Mouse (Mus musculus) left cerebral cortex, adult 2 months (tissue): Measurements from ENCODE around the gene Pdgfb. TPM values are rescaled to one million over a fixed set of nuclear protein-coding genes. Genes with fewer than 3 reads are reported as not detected.

Experiments used
- DNase-seq, 2 experiments: peaks; one replicate each; pipeline ENCODE4 v3.0.0; 2021 to 2022; ENCODE audit warnings: low spot score in 2 of 2, mixed read lengths in 1 of 2; ENCODE audit errors: extremely low spot score in 1 of 2
- H3K27ac ChIP-seq: fragments of 200-600 bp; 2 replicates; pipeline ENCODE4 v1.8.1; 2022
- H3K4me3 ChIP-seq: fragments of 200-600 bp; 2 replicates; pipeline ENCODE4 v1.8.1; 2022
- CTCF ChIP-seq: fragments of 200-600 bp; IDR thresholded peaks from 2 replicates; pipeline ENCODE4 v1.8.1; 2022; ENCODE audit warnings: antibody characterized with exemption, mild to moderate bottlenecking, moderate library complexity
- intact Hi-C: fragments of 180-260 bp; cut with DNase I; formaldehyde crosslinking; loops from one replicate; pipeline ENCODE4 v1.15.1; 2025
- total RNA-seq, 2 experiments: library from RNA; stranded (reverse); gene quantifications; 2 replicates each; pipeline ENCODE4 v1.2.3; 2021

Pdgfb gene
- total RNA-seq, 2 experiments from 2014 or later = 32.7 to 41.7 TPM

DNA sequence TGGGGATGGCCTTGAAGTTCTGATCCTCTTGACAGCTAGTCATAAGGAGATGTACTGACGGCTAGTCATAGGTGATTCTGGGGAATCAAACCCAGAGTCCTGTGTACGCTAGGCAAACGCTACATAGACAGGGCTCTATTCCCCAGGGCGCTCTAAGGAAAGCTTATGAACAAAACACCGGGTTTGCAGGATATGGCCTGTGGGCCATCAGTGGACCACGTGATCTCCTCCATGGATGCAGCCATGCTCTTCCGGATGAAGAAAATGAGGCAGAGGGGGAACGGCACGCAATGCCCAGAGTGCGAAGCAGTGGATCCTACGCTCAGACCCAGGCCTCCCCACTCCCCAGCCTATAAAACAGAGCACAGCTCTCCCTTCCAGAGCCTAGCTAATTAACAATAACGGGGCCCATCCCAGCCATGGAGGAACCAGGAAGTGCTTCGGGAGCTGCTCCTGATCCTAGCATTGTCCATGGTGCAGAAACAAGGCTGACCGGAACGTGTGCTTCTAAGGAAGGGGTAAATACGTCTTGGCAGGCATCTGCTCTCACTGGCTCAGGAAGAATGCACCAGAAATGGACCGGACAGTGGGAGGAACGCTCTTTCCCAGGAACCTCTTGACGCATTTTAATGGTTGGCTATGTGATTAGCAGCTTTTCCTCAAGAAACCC lies 36.5 kb upstream of the Pdgfb start:
- Histone ChIP-seq H3K4me3 (no peak overlapping the region), H3K27ac (peak overlapping the region; percentile 44; the same call in 1 of the 2 replicates)
- intact Hi-C loops = no loop called here
- TF ChIP-seq CTCF = no peak
- DNase-seq = no peak

DNA sequence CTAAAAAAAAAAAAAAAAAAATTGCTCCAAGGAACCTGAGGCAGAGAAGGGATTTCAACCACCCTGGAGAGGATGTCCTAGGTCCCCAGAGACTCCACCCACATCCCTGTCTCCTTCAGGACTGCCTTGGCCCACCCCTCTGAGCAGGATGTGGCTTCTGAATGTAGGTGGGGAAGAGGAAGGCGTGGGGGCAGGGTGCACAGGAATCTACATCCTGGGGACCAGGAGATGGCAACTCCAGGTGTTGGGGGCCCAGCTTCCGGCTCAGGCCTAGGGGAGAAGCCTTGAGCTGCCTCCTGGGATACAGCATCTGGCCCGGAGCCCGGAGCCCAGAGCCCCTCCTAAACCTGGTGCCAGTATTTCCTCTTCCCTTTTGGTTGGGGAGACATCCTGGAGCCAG lies 35.3 kb upstream of the Pdgfb start:
- intact Hi-C loops = no loop called here

DNA sequence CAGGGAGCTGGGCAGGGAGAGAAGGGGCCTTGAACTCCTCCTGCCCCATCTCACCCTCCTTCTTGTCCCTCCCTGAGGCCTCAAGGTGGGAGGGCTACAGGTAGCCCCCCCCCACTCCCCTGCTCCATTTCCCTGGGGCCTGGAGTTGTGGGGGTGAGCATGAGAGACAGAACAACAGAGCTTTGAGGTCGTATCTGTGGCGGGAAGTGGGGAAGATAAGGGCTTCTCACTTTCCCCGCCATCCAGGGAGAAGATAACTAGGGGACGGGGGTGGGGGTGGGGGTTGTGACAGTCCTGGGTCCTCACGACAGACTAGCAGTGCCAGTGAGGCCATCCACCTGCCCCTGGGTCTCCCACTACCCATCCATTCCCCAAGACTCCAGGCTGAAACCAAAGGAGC lies 33.2 kb upstream of the Pdgfb start:
- TF ChIP-seq CTCF = no peak
- Histone ChIP-seq H3K27ac (no peak overlapping the region), H3K4me3 (no peak overlapping the region)
- DNase-seq = no peak
- intact Hi-C loops = no loop called here

More for the DNA sequence above, 35.3 kb upstream of the Pdgfb start:
- Histone ChIP-seq H3K4me3 (no peak overlapping the region), H3K27ac (no peak overlapping the region)
- TF ChIP-seq CTCF = no peak
- DNase-seq = no peak

DNA sequence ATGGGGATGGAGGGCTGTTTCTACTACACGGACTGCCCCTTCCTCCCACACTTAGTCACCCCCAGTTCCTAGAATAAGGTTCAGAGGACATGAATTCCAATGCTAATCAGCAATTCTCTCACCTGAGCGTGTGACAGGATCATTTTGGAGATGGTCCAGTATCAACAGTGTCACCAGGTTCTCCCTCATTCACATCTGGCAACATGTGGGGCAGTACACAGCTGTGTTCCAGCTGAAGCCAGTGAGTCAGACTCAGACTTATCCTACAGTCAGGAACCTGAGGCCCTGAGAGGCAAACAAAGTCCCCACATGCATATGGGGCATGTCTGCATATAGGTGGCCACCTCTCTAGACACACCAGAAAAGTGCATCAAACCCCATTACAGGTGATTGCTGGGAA lies 32.5 kb upstream of the Pdgfb start:
- no peak for TF ChIP-seq CTCF

DNA sequence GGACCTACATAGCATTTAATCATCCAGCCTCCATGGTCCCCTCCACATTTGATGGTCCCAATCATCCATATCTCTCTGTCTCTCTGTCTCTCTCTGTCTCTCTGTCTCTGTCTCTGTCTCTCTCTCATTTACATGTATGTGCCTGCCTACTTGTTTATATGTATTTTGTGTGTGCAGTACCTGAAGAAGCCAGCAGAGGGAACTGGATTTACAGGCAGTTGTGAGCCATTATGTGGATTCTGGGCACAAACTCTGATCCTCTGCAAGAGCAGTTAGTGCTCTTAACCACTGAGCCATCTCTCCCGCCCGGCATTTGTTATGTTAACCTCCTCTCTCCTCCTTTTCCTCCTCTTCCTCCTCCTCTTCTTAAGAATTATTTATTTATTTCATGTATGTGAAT lies 31.0 kb upstream of the Pdgfb start:
- intact Hi-C loops = no loop called here
- Histone ChIP-seq H3K27ac (no peak overlapping the region), H3K4me3 (no peak overlapping the region)
- no peak for DNase-seq
- TF ChIP-seq CTCF = peak; percentile 15

More for the DNA sequence above, 32.5 kb upstream of the Pdgfb start:
- no peak for DNase-seq
- intact Hi-C loops = no loop called here
- no peak overlapping the region for H3K27ac ChIP-seq
- H3K4me3 ChIP-seq = no peak overlapping the region

DNA sequence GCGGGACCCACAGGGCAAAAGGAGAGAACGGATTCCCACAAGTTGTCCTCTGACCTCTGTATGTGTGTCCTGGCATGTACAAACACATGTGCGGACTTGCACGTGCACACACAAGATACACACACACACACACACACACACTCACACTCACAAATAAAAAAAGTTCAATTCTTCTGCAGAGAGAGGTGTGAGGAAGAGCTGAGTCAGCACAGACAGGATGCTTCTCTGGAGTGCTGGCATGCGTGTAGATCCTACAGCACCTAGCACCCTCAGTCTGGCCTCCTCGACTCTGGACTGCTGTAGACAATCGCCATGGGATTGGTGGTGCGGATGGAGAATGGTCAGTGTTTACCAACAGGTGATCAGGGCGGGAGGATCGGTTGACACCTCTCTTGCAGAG lies 29.5 kb upstream of the Pdgfb start:
- Histone ChIP-seq H3K4me3 (no peak overlapping the region), H3K27ac (no peak overlapping the region)
- TF ChIP-seq CTCF = no peak
- intact Hi-C loops = no loop called here
- no peak for DNase-seq

DNA sequence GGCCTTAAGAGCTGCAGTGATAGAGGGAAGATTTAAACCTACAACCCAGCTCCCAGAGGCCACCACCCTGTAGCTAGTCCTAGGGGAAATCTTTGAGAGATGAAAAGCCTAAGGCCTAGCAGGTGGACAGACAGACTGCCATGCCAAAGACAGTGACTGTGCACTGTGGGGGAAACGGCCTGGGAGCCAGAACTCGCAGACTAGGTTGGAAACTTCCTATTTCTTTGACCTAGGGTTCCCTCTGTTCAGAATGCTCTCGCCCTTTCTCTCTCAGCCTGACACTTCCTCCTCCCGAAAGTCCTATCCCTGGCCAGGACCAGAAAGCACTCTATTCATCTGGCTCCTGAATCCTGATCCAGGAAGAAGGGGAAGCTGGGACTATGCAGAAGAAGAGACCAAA lies 27.4 kb upstream of the Pdgfb start:
- DNase-seq = no peak
- Histone ChIP-seq H3K4me3 (no peak overlapping the region), H3K27ac (no peak overlapping the region)
- TF ChIP-seq CTCF = no peak
- intact Hi-C loops = no loop called here

DNA sequence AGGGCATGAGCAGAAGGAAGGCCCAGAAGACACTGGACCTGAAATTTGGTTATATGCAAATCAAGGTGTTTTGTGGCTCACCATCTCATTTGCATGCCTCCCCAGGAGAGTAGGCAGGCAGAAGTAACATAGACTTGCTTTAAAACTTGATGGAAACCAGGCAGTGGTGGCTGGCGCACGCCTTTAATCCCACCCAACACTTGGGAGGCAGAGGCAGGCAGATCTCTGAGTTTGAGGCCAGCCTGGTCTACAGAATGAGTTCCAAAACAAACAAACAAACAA lies 23.3 kb upstream of the Pdgfb start:
- no peak for TF ChIP-seq CTCF
- H3K4me3 ChIP-seq = no peak overlapping the region
- H3K27ac ChIP-seq = no peak overlapping the region
- no peak for DNase-seq
- intact Hi-C loops = no loop called here

DNA sequence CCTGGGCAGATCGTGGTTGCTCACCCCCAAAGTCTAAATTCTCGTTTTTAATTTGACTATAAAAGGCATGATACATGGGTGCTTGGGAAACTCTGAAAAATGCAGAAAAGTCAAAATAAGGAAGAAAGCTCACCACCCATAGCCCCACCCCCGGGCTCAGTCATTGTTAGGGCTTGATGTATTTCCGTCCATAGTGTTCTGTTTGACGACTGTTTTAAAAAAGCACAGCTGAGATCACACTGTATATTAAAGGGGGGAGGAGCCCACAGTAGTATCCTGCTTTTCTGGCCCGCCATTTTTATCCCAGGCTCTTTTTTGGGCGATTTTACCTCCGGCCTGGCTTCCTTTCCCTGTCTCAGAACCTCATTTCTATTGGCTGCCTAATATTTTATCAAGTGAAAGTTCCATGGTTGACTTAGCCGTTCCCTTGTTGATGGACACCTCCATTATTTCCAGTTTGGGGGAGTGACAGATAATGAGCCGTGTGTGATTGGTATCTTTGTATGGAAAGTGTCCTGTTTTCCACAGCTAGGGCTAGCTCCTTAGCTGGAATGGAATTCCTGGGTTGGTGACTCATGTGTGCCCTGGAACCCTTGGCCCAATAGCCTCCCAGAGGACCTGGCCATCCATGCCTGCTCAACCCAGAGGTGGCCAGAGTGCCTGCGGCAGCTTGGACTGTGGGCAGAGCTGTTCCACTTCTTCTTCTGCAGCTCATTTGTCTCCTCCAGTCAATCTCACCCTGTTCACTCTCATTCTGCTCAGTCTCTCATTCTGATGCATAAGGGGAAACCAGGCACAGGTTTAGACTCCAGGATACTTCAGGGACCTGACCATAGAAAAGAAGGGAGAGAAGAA lies 22.7 kb upstream of the Pdgfb start:
- no peak for TF ChIP-seq CTCF
- intact Hi-C loops = no loop called here
- no peak for DNase-seq
- no peak overlapping the region for H3K27ac ChIP-seq
- no peak overlapping the region for H3K4me3 ChIP-seq

DNA sequence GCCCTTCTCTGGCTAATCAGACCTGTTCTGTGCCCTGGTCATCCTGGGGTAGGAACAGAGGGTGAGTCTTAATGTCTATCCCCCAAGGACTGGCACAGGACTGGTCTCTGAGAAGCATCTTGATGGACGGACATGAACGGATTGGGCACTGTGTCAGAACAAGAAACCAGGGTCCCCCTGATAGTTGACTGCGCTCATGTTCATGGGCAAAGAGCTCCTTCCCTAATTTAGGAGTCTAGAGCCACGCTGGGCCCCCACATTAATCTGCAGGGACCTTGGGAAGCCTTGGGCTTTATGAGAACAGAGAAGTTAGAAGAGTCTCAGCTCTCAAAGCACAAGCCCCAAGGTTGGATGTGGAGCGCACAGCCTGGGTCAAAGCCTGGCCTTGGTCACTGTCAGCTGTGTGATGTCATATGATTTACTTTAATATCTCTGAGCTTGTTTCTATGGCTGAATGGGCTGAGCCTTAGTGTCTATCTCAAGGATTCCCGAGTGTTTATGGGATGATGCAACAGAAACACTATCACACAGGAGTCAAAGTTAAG lies 20.6 kb upstream of the Pdgfb start:
- no peak for TF ChIP-seq CTCF
- H3K4me3 ChIP-seq = no peak overlapping the region
- intact Hi-C loops = no loop called here
- DNase-seq = no peak
- no peak overlapping the region for H3K27ac ChIP-seq

DNA sequence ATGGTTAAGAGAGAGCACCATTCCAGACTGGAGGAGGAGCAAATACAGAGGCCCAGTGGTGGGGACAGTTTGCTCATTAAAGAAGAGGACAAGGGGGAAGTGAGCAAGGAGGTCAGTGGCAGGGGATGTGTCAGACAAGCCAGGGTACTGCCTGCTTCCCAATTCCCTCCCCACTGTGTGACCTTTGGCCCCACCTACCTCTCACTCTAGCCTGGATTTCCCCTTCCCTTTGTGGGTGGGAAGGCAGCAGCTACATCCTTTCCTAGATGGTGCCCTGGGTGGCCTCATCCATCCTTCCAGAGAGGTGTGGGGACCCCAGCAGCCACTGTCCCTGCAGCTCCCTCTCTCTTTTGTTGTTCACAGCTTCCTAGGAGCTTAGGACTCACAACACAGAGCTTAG lies 20.1 kb upstream of the Pdgfb start:
- intact Hi-C loops = no loop called here
- Histone ChIP-seq H3K4me3 (no peak overlapping the region), H3K27ac (no peak overlapping the region)
- DNase-seq = no peak
- no peak for TF ChIP-seq CTCF

DNA sequence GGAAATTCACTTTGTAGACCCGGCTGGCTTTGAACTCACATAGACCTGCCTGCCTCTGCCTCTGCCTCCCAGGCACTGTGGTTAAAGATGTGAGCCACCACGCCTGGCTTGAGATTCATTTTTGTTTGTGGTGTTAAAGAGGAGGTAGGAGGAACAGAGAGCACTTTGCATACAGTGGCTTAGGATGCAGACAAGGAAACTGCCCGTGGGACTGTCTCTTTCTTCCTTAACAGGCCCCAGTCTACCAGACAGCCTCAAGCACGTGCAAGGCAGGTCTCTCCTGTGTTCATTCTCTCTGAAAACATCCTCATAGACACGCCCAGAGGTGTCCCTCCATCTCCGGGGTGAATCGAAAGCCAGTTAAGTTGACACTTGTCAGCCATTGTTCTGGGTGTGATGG lies 19.6 kb upstream of the Pdgfb start:
- TF ChIP-seq CTCF = no peak
- Histone ChIP-seq H3K4me3 (no peak overlapping the region), H3K27ac (no peak overlapping the region)
- intact Hi-C loops = no loop called here
- DNase-seq = no peak
